Mouse (Mus musculus) yolk sac, embryonic 10.5 days (tissue): ENCODE results near the gene Hist1h1e.

Experiments
- DNase-seq: peaks from one replicate; pipeline ENCODE4 v3.0.0-alpha.2; 2017; ENCODE audit warnings: low spot score

Gene Hist1h1e

DNA sequence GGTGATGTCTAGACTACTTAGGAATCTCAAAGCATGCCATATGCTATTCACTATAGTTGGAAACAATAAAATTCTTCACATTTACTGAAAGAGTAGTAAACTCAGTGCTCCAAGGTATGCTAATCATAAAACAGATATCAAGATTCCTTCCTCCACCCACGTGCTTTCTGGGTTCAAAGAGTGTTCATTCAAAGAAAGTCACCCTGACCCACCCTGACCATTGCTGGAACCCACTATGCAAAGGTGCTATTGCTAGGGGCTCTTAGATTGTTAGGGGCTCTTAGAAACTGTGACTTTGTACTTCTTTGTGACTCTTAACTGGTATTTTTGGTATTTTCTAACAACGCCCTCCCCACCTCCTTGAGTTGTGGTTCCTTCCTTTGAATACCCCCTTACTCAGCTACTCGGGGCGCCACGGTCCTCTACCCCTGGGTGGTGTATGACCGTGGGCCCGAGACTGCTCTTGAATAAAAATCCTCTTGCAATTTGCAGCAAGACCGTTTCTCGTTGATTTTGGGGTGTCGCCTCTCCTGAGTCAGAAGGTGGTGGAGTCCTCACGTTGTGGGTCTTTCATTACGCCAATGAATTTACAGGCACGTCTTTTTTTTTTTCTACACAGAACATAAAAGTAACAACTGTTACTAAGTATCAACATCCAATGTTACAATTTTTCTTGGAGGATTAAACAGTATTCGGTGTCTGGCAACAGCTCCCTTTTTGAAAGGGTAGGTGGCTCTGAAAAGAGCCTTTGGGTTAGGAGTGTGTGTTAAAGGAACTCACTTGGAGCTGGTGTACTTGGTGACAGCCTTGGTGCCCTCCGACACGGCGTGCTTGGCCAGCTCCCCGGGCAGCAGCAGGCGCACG is 49.1 kb downstream of the Hist1h1e start:
- peak; percentile 33 for DNase-seq

DNA sequence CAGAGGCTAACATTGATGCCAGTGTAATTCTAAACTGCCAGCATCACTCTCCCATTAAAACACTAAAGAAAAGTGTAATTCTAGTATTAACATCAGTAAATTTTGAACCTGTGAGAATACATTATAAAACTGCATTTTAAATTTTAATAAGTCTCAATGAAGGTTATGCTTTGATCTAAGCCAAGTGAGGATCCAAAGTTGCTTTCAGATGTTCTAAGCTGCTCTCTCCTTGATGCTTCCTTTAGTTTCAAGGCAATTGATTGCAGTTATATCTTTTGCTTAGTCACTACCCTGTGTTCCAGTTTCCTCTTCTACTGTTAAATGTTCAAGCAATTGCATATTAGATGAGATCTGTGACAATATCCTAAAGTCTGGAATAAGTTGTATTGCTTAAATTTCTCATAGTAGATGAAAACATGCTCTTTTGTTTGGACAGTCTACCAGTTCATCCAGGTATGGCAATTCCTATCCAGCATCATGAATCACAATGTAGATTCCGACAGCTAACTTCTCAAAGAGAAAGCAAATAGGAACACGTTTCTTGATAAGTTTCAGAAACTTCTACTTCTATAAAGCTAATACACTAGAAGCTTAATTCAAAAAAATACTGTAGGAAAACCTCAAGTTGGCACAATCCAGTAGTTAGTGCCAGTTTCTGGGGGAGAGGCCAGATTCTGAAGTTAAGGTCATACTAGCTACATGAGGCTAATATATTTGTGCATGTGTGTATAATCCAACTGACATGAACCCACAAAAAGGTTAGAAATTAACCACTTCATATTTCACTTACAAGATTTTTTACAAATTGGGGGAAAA is 49.9 kb downstream of the Hist1h1e start:
- DNase-seq: no peak

GRCm38 (mm10) chr13:23571504-23572217 is 50.7 kb downstream of the Hist1h1e start:
- DNase-seq: peak; percentile 62

DNA sequence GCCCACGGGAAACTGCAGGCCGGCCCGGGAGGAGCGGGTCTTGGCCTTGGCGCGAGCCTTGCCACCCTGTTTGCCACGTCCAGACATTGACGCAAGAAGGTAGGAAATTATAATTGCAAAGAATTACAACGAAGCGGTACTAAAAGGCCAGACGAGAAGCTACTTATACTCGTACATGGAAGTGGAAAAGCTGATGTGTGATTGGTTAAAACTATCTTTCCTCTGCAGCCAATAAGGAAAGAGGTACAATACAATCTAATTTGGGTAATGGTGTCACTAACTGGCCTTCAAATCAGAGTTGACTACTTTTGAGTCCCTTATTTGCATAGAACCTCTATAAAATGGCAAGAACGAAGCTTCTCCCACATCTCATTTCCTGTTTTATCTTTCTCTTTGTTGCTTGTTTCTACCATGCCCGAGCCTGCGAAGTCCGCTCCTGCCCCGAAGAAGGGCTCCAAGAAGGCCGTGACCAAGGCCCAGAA is 51.3 kb downstream of the Hist1h1e start, which contains the start of the genes Hist1h2ae and Hist1h2bg:
Hist1h2ae (minus strand) TSS at position 199 of the 482 bp plus-strand sequence.
Hist1h2bg (plus strand) TSS at position 375 of the 482 bp plus-strand sequence.
- DNase-seq: peak; percentile 94
